11 mouse cellular contexts compared by ENCODE assay signal in genomic region chr5:101323041-101323950, GRCm38 (mm10).
DNase-seq lines count a peak whose midpoint lies in the region; ATAC-seq lines count a peak whose summit lies in the region.
"Had no signal": no experiment of that assay in that cellular context is flagged by ENCODE, and none has a peak within 500 bp of the region (broad histone marks: within the 10 kb centered on the region; RNA-seq: fewer than 3 reads in every experiment).

No protein-coding gene starts in this region.

- H3K4me3 ChIP-seq in heart, embryonic 11.5 days (ENCODE audit: low read depth, low read length) = no peak overlapping the region
- H3K4me3 ChIP-seq in embryonic facial prominence, embryonic 14.5 days (ENCODE audit: low read depth, low read length) = no peak overlapping the region
- H3K4me3 ChIP-seq in limb, embryonic 10.5 days = peak overlapping the region; percentile 28
- no peak overlapping the region for H3K4me3 ChIP-seq in neural tube, embryonic 11.5 days (ENCODE audit: low read depth, low read length)
- H3K4me3 ChIP-seq in liver, embryonic 11.5 days (ENCODE audit: low read depth, low read length) = no peak overlapping the region
- H3K4me3 ChIP-seq: liver, embryonic 13.5 days had no signal

- H3K4me2 ChIP-seq in heart, embryonic 11.5 days = no peak overlapping the region; the same call in 1 of the 2 replicates
- peak overlapping the region; percentile 39 for H3K4me2 ChIP-seq in embryonic facial prominence, embryonic 14.5 days (ENCODE audit: low read depth, low read length)
- peak overlapping the region; percentile 26 for H3K4me2 ChIP-seq in neural tube, embryonic 11.5 days (ENCODE audit: low read depth)
- no peak overlapping the region for H3K4me2 ChIP-seq in liver, embryonic 11.5 days
- H3K4me2 ChIP-seq: liver, embryonic 13.5 days had no signal

- H3K4me1 ChIP-seq in heart, embryonic 11.5 days (ENCODE audit: control insufficient read depth, insufficient read depth, low read length) = no peaks in the 10 kb centered on the region
- H3K4me1 ChIP-seq in embryonic facial prominence, embryonic 14.5 days (ENCODE audit: control insufficient read depth, insufficient read depth, low read length) = peaks cover 4% of the 10 kb centered on the region; the same call in 1 of the 2 replicates
- H3K4me1 ChIP-seq in limb, embryonic 10.5 days = peaks cover 16% of the 10 kb centered on the region
- H3K4me1 ChIP-seq in neural tube, embryonic 11.5 days (ENCODE audit: control insufficient read depth, insufficient read depth, low read length) = peaks cover 6% of the 10 kb centered on the region
- H3K4me1 ChIP-seq in liver, embryonic 11.5 days (replicated peaks; ENCODE audit: control insufficient read depth, insufficient read depth, low read length) = no peaks in the 10 kb centered on the region
- H3K4me1 ChIP-seq: liver, embryonic 13.5 days had no signal

- WGBS in heart, embryonic 11.5 days (ENCODE audit: insufficient replicate concordance) = 24% methylated on average over 20 of the region's 20 CpGs
- 11% methylated on average over 20 of the region's 20 CpGs for WGBS in embryonic facial prominence, embryonic 14.5 days
- WGBS in limb, embryonic 10.5 days = 12% methylated on average over 20 of the region's 20 CpGs
- WGBS in neural tube, embryonic 11.5 days = 3% methylated on average over 20 of the region's 20 CpGs
- WGBS in liver, embryonic 11.5 days = 34% methylated on average over 20 of the region's 20 CpGs

- no peak for ATAC-seq in heart, embryonic 11.5 days (replicated peaks; ENCODE audit: insufficient number of reproducible peaks, low FRiP score, low TSS enrichment)
- ATAC-seq in embryonic facial prominence, embryonic 14.5 days (ENCODE audit: low read depth) = no peak
- ATAC-seq in neural tube, embryonic 11.5 days (ENCODE audit: insufficient read depth, low FRiP score, low TSS enrichment) = no peak
- no peak for ATAC-seq in liver, embryonic 11.5 days (replicated peaks; ENCODE audit: low FRiP score)

- DNase-seq in heart, adult 11 months = peak; percentile 22
- DNase-seq in embryonic facial prominence, embryonic 14.5 days (ENCODE audit: low spot score) = no peak
- DNase-seq in limb, embryonic 10.5 days (ENCODE audit: low spot score) = peak; percentile 44
- DNase-seq in neural tube, embryonic 11.5 days (ENCODE audit: low spot score) = peak; percentile 61
- no peak for DNase-seq in frontal cortex, postnatal 36 days (ENCODE audit: low spot score in 2 of 2)
- no peak for DNase-seq in liver, embryonic 11.5 days (ENCODE audit: low spot score)
- DNase-seq in gastrocnemius, adult 8-10 months (ENCODE audit: low spot score in 2 of 2) = no peak
- DNase-seq: adrenal gland, postnatal 36 days; cerebellum, adult 9-11 months; liver, embryonic 13.5 days had no signal

- H3K9ac ChIP-seq in heart, embryonic 11.5 days (ENCODE audit: low read depth, low read length) = no peak overlapping the region
- H3K9ac ChIP-seq in embryonic facial prominence, embryonic 14.5 days (ENCODE audit: low read depth, low read length) = no peak overlapping the region
- no peak overlapping the region for H3K9ac ChIP-seq in neural tube, embryonic 11.5 days (ENCODE audit: low read length)
- H3K9ac ChIP-seq in liver, embryonic 11.5 days (ENCODE audit: low read depth, low read length) = no peak overlapping the region
- H3K9ac ChIP-seq: liver, embryonic 13.5 days had no signal

- no peak overlapping the region for H3K27ac ChIP-seq in heart, embryonic 11.5 days (ENCODE audit: low read depth, low read length)
- H3K27ac ChIP-seq in embryonic facial prominence, embryonic 14.5 days (replicated peaks; ENCODE audit: low read depth, low read length) = no peak overlapping the region
- H3K27ac ChIP-seq in limb, embryonic 10.5 days = peak overlapping the region; percentile 30; the same call in 1 of the 2 replicates
- no peak overlapping the region for H3K27ac ChIP-seq in neural tube, embryonic 11.5 days (ENCODE audit: low read depth, low read length)
- no peak overlapping the region for H3K27ac ChIP-seq in liver, embryonic 11.5 days (ENCODE audit: low read depth, low read length)
- H3K27ac ChIP-seq: liver, embryonic 13.5 days had no signal

- H3K27me3 ChIP-seq in heart, embryonic 11.5 days (ENCODE audit: control insufficient read depth, insufficient read depth, low read length) = no peaks in the 10 kb centered on the region
- 0 out of 2 replicates have a peak, but pooled peaks cover 2% of the 10 kb centered on the region for H3K27me3 ChIP-seq in embryonic facial prominence, embryonic 14.5 days (replicated peaks; ENCODE audit: control insufficient read depth, insufficient read depth, low read length)
- peaks cover 16% of the 10 kb centered on the region; the same call in 1 of the 2 replicates for H3K27me3 ChIP-seq in limb, embryonic 10.5 days (ENCODE audit: low read depth, poor library complexity, severe bottlenecking)
- H3K27me3 ChIP-seq in neural tube, embryonic 11.5 days (ENCODE audit: control insufficient read depth, insufficient read depth, low read length) = peaks cover 76% of the 10 kb centered on the region
- H3K27me3 ChIP-seq in liver, embryonic 11.5 days (replicated peaks; ENCODE audit: control insufficient read depth, insufficient read depth, low read length) = no peaks in the 10 kb centered on the region
- H3K27me3 ChIP-seq: liver, embryonic 13.5 days had no signal

- H3K9me3 ChIP-seq in heart, embryonic 11.5 days (replicated peaks; ENCODE audit: control insufficient read depth, low read length) = no peaks in the 10 kb centered on the region
- no peaks in the 10 kb centered on the region for H3K9me3 ChIP-seq in embryonic facial prominence, embryonic 14.5 days (ENCODE audit: control insufficient read depth, low read length)
- no peaks in the 10 kb centered on the region for H3K9me3 ChIP-seq in limb, embryonic 10.5 days (replicated peaks)
- no peaks in the 10 kb centered on the region for H3K9me3 ChIP-seq in neural tube, embryonic 11.5 days (ENCODE audit: control insufficient read depth, low read length)
- H3K9me3 ChIP-seq in liver, embryonic 11.5 days (ENCODE audit: control insufficient read depth, low read length) = no peaks in the 10 kb centered on the region
- H3K9me3 ChIP-seq: liver, embryonic 13.5 days had no signal

- H3K36me3 ChIP-seq in heart, embryonic 11.5 days (ENCODE audit: control insufficient read depth, insufficient read depth, low read length) = no peaks in the 10 kb centered on the region
- no peaks in the 10 kb centered on the region for H3K36me3 ChIP-seq in embryonic facial prominence, embryonic 14.5 days (ENCODE audit: control insufficient read depth, insufficient read depth, low read length)
- H3K36me3 ChIP-seq in limb, embryonic 10.5 days = no peaks in the 10 kb centered on the region
- no peaks in the 10 kb centered on the region for H3K36me3 ChIP-seq in neural tube, embryonic 11.5 days (ENCODE audit: control insufficient read depth, insufficient read depth, low read length)
- H3K36me3 ChIP-seq in liver, embryonic 11.5 days (ENCODE audit: control insufficient read depth, insufficient read depth, low read length) = no peaks in the 10 kb centered on the region
- H3K36me3 ChIP-seq: liver, embryonic 13.5 days had no signal

Comparison
In these comparisons a context has a peak if more than half of its experiments do, and no peak if none do; other contexts are left out.
1. DNase-seq: peak in heart, adult 11 months (single experiment), limb, embryonic 10.5 days (single experiment) and neural tube, embryonic 11.5 days (single experiment); none in embryonic facial prominence, embryonic 14.5 days (single experiment), frontal cortex, postnatal 36 days (0 of 2), liver, embryonic 11.5 days (single experiment) and gastrocnemius, adult 8-10 months (0 of 2).
2. H3K4me2 ChIP-seq: peak in embryonic facial prominence, embryonic 14.5 days (single experiment) and neural tube, embryonic 11.5 days (single experiment); none in heart, embryonic 11.5 days (single experiment) and liver, embryonic 11.5 days (single experiment).